Mouse (Mus musculus) ovary, postnatal 10 days (tissue): ENCODE data around the gene Uaca.

ENCODE experiments used
- DNase-seq: peaks from one replicate; pipeline ENCODE4 v3.0.0; 2022; ENCODE audit warnings: low spot score

The Uaca gene

DNA sequence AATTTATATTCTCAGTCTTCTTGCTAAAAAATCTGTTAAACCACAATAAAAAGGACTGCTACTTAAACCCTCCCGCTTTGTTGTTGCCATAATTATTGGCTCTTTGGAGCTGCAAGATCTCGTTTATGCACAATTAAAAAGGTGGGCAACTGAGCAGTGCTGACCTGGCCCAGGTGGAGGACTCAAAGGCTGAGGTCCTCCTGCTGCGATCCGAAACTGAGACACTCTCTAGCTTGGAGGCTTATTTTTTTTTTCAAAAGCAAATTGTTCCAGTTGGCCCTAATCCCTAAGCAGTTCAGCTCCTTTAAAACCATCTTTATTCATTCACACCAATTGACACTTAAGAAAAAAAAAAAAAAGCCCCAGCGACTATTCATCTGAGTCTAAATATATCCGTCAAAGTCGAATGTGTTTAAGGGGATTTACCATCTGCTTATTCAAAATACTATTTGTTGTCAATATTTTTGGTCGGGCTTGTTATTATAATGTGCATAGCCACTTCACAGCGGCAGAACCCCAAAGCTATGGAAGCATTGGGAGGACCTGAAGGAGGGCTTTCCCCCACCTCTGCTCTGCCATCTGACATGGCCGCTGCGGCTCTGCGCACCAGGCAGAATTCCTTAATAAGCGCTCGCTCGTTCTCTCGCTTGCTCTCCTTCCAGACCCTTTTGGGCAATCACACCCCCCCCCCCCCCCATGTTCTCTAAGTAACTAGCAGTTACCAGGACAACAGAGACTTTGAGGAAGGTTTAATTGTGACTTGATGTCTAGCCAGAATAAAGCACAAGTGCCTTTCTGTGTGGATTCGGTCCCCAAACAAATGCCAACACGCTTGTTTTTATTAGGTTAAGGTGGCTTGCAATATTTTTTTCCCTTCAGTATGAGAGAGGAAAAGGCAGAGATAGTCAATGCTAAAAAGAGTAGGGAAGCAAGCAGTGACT lies 92.4 kb downstream of the Uaca start:
- DNase-seq: no peak

GRCm38 (mm10) chr9:60887389-60887811 lies 93.1 kb downstream of the Uaca start:
- no peak for DNase-seq

GRCm38 (mm10) chr9:60893511-60893910 lies 99.2 kb downstream of the Uaca start:
- DNase-seq: no peak

DNA sequence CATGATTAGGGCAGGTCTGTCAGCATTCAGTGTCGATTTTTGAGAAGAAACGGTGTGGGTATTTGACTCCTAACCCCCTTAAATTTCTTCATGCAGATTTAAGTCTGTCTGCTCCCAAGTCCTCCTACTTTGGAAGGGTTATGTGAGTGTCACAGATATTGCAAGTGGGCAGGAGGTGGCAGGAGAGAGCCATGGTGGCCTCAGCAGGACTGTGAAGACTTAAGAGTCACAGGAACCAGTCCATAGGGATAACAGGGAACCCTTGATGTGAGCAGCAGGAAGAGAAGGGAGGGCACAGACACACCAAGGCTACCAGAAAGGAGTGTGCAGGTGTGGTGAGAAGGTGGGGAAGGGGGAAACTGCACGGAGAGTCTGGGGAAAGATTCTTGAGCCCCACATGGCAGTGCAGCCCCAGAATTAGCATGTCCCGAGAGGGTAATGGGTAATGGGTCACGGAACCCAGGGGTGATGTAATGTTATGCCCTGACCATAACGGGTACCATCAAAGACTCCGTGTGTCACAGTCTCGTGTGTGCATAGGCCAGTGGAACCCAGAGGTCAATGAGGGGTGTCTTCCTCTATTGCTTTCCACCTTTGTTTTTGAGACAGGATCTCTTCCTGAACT lies 101.3 kb downstream of the Uaca start:
- no peak for DNase-seq

GRCm38 (mm10) chr9:60898291-60899020 lies 104.1 kb downstream of the Uaca start:
- DNase-seq: no peak

GRCm38 (mm10) chr9:60899201-60899600 lies 104.9 kb downstream of the Uaca start:
- no peak for DNase-seq

DNA sequence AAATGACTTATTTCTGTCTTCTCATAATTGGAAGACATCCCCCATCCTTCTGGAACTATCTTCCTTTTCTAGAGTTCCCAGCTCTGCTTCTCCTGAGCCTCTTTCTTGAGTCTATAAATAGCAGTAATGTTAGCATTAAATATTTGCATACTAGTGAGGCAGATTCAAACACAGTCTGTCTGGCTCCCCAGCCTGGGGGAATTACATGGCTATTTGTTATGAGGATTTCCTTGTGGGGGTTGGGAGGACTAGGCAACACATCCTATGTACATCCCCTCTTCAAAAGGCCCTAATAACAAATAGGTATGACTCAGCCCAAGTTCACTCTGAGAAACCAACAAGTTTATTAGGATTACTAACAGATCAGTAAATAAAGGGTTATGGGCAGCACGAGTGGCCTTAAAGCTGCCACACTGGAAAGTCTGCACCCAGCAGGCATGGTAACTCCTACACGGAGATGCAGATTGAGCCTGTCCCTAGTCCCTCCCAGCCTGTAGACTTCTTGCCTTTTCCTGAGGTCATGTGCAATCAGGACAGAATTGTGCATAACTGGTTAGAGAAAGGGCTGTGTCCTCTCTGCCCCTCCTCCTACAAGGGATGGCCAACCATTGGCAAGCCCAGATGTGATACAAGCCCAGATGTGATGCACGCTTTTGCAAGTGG lies 105.6 kb downstream of the Uaca start:
- DNase-seq: no peak

DNA sequence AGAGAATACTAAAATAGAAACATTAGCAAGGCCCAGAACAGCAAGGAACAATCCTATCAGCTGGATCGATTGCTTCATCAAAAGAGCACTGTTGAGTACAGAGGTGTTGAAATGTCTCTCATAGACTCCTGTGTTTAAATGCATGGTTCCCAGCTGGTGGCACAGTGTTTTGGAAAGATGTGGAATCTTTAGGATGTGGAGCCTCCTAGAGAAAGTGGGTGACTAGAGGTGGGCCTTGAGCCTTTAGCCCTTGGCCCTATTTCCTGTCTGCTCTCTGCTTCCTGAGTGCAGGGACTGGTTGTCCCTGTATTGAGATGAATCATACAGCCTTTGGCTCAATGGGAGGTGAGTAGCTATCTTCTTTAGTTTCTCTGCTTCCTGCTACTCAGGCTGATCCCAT lies 117.9 kb downstream of the Uaca start:
- no peak for DNase-seq

DNA sequence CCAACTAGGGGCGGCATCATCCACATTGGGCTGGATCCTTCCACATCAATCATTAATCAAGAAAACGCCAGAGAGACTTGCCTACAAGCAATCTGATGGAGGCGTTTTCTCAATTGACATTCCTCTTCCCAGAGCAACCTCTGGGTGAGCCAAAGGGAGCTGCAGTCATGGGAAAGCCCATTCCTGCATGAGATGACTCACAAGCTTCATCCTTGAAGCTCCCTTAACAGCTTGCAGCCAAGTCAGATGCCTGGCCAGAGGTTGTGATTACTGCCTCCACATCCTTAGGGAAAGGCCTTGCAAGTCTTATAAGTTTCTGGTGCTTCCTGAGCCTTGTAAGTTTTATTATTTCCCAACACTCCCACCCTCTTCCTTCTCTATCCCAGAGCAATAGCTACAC lies 119.3 kb downstream of the Uaca start:
- no peak for DNase-seq

DNA sequence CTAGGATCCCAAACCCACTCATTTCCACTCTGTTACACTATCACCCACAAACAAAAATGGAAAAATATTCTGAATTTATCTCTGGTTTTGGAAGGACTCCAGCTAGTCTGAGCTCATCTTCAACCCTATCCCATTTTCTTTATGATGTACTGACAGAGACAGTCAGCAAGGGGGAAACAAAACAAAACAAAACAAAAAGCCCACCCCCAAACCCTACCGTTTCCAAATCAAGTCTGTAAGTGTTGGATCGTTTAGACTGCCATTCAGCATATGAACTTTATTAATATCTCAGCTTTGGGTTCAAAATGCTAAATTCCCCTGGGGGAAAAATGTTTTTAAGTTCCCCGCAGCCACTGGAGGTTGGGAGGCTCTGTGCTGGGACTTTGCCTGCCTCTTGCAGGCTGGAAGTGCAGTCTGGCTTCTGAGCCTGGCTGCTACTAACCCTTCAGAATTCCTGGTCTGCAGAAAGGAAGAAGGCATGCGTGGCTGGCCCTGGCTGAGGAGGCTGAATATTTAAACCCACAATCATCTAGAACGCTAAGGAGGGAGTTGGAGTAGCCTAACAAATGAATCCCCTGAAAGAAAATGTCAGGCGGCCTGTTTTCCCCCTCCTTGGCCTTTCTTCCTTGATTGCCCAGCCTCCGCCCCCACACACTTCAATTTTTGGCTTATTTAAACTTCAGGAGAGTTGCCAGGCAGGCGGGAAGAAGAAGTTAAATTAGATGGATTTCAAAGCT lies 125.8 kb downstream of the Uaca start:
- DNase-seq: no peak

DNA sequence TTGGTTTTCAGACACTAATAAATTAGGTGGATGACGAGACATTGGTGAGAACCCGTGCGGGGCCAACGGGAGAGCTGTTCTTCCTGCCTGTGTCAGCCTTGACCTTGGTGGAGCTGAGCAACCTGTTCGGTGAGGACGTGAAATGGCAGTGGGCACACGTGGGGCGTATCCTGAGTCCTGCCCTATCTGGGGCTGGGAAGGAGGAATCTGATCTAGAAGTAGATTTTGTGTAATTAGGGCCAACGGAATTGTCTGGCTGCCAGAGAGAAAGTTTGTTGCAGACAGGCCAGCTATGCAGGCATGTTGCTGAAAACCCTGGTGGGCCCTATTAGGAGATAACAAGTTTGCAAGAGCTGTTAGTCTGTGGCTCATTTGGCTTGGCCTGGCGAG lies 126.3 kb downstream of the Uaca start:
- DNase-seq: no peak

- DNase-seq: no peak
Observed at GRCm38 (mm10) chr9:60921287-60921686, 126.9 kb downstream of the Uaca start.

- DNase-seq: no peak
Observed at GRCm38 (mm10) chr9:60921831-60922230, 127.5 kb downstream of the Uaca start.

GRCm38 (mm10) chr9:60926301-60926700 lies 132.0 kb downstream of the Uaca start:
- no peak for DNase-seq

GRCm38 (mm10) chr9:60929290-60929983 lies 135.1 kb downstream of the Uaca start:
- DNase-seq: no peak
